Mouse (Mus musculus) midbrain, postnatal 0 days (tissue): ENCODE measurements around the gene Rapgef3. TPM values are rescaled to one million over a fixed set of nuclear protein-coding genes. Genes with fewer than 3 reads are reported as not detected.
A peak's percentile ranks its signal among the peaks of the same experiment; 100 is the strongest.

Source experiments
- ATAC-seq: fragments of 200-750 bp; cut with Nextera tagmentation; 2 replicates; pipeline ENCODE4 v1.8.0; 2017; ENCODE audit warnings: moderate number of reproducible peaks, mild to moderate bottlenecking, moderate TSS enrichment, moderate library complexity; ENCODE audit not compliant: low FRiP score
- DNase-seq: peaks from one replicate; pipeline ENCODE4 v3.0.0-alpha.2; 2015; ENCODE audit warnings: low spot score
- H3K27ac ChIP-seq: fragments of 300-500 bp; sonication (generic); 2 replicates; pipeline ENCODE4 v1.5.1; 2014; ENCODE audit warnings: low read depth, mild to moderate bottlenecking, low read length, mixed read lengths
- H3K27me3 ChIP-seq: fragments of 300-500 bp; sonication (generic); 2 replicates; pipeline ENCODE4 v1.6.1; 2014; ENCODE audit warnings: low read length, control low read depth, mixed read lengths; ENCODE audit not compliant: insufficient read depth
- H3K36me3 ChIP-seq: fragments of 300-500 bp; sonication (generic); 2 replicates; pipeline ENCODE4 v1.6.1; 2014; ENCODE audit warnings: low read length, control low read depth, mixed read lengths; ENCODE audit not compliant: insufficient read depth
- H3K4me1 ChIP-seq: fragments of 300-500 bp; sonication (generic); 2 replicates; pipeline ENCODE4 v1.6.1; 2014; ENCODE audit warnings: mild to moderate bottlenecking, control low read depth, antibody characterized with exemption, low read length, mixed read lengths; ENCODE audit not compliant: insufficient read depth
- H3K4me2 ChIP-seq: fragments of 300-500 bp; sonication (generic); 2 replicates; pipeline ENCODE4 v1.6.1; 2014; ENCODE audit warnings: low read depth, mild to moderate bottlenecking, low read length, mixed read lengths; ENCODE audit not compliant: poor library complexity, severe bottlenecking
- H3K4me3 ChIP-seq: fragments of 300-500 bp; sonication (generic); 2 replicates; pipeline ENCODE4 v1.5.1; 2014; ENCODE audit warnings: low read depth, mild to moderate bottlenecking, low read length, moderate library complexity
- H3K9ac ChIP-seq: fragments of 300-500 bp; sonication (generic); replicated peaks from 2 replicates; pipeline ENCODE4 v1.6.1; 2014; ENCODE audit warnings: mild to moderate bottlenecking, low read length, moderate library complexity, mixed read lengths; ENCODE audit not compliant: poor library complexity, severe bottlenecking
- H3K9me3 ChIP-seq: fragments of 300-500 bp; sonication (generic); 2 replicates; pipeline ENCODE4 v1.6.1; 2016; ENCODE audit warnings: low read length, control low read depth
- CTCF ChIP-seq: IDR thresholded peaks from 2 replicates; pipeline ENCODE4 v1.5.1; 2016; ENCODE audit warnings: antibody characterized with exemption, mild to moderate bottlenecking
- WGBS: fragments of 180-500 bp; shearing (Covaris S2); extraction: QIAGEN DNeasy Blood & Tissue Kit; methylation state at CpG from one replicate; pipeline ENCODE4 v1.1.7; 2014; 5-methylcytosine and 5-hydroxymethylcytosine counted together
- polyA plus RNA-seq: library from polyadenylated mRNA; unstranded; fragments of >200 nt; fragmentation: Nextera tagmentation; extraction: Ambion mirVana; gene quantifications from 2 replicates; pipeline ENCODE4 v1.2.1, GENCODE M21; 2015
- total RNA-seq: library from RNA; depleted of rRNA; stranded (reverse); fragments of >200 nt; gene quantifications from 2 replicates; pipeline ENCODE4 v1.2.3, GENCODE M21; 2014

Gene Rapgef3
- total and polyA plus RNA-seq, 2 experiments from 2014 or later, result 16.5 to 34.9 TPM

GRCm38 (mm10) chr15:97791126-97791700 is 23.4 kb upstream of the Rapgef3 start:
- H3K9me3 ChIP-seq, result no peaks in the 10 kb centered on the region
- DNase-seq, result no peak
- peaks cover 6% of the 10 kb centered on the region; the same call in 1 of the 2 replicates for H3K4me1 ChIP-seq
- H3K27ac ChIP-seq, result no peak overlapping the region
- no peaks in the 10 kb centered on the region for H3K27me3 ChIP-seq
- no peak overlapping the region for H3K4me3 ChIP-seq
- no peak overlapping the region for H3K9ac ChIP-seq
- no peak for TF ChIP-seq CTCF
- no peak for ATAC-seq
- peaks cover 42% of the 10 kb centered on the region for H3K36me3 ChIP-seq
- WGBS, result 86% methylated on average over 11 of the region's 11 CpGs
- no peak overlapping the region for H3K4me2 ChIP-seq

- H3K4me3 ChIP-seq, result no peak overlapping the region
- no peak overlapping the region for H3K4me2 ChIP-seq
- H3K9me3 ChIP-seq, result no peaks in the 10 kb centered on the region
- H3K9ac ChIP-seq, result no peak overlapping the region
- no peaks in the 10 kb centered on the region for H3K27me3 ChIP-seq
- TF ChIP-seq CTCF, result peak; percentile 89
- DNase-seq (peak; percentile 65), ATAC-seq (no peak)
- H3K36me3 ChIP-seq, result peaks cover 30% of the 10 kb centered on the region
- H3K27ac ChIP-seq, result no peak overlapping the region
- WGBS, result 57% methylated on average over 20 of the region's 20 CpGs
- H3K4me1 ChIP-seq, result peaks cover 11% of the 10 kb centered on the region; the same call in 1 of the 2 replicates
Observed at GRCm38 (mm10) chr15:97789761-97790505, 22.2 kb upstream of the Rapgef3 start.

GRCm38 (mm10) chr15:97788821-97789220 is 21.0 kb upstream of the Rapgef3 start:
- ATAC-seq (no peak), DNase-seq (peak; percentile 79)
- TF ChIP-seq CTCF, result no peak
- Histone ChIP-seq H3K4me3 (no peak overlapping the region), H3K27ac (peak overlapping the region; percentile 32; the same call in 1 of the 2 replicates), H3K4me2 (no peak overlapping the region), H3K4me1 (peaks cover 11% of the 10 kb centered on the region; the same call in 1 of the 2 replicates), H3K9ac (no peak overlapping the region), H3K9me3 (no peaks in the 10 kb centered on the region), H3K27me3 (no peaks in the 10 kb centered on the region), H3K36me3 (peaks cover 21% of the 10 kb centered on the region; the same call in 1 of the 2 replicates)
- WGBS, result 48% methylated on average over 6 of the region's 6 CpGs

GRCm38 (mm10) chr15:97787799-97788667 is 20.3 kb upstream of the Rapgef3 start:
- ATAC-seq (no peak), DNase-seq (no peak)
- no peak overlapping the region for H3K9ac ChIP-seq
- no peak overlapping the region for H3K4me3 ChIP-seq
- peaks cover 11% of the 10 kb centered on the region; the same call in 1 of the 2 replicates for H3K4me1 ChIP-seq
- no peak for TF ChIP-seq CTCF
- peaks cover 13% of the 10 kb centered on the region; the same call in 1 of the 2 replicates for H3K36me3 ChIP-seq
- peak overlapping the region; percentile 26; the same call in 1 of the 2 replicates for H3K27ac ChIP-seq
- WGBS, result 74% methylated on average over 19 of the region's 19 CpGs
- no peaks in the 10 kb centered on the region for H3K27me3 ChIP-seq
- no peak overlapping the region for H3K4me2 ChIP-seq
- no peaks in the 10 kb centered on the region for H3K9me3 ChIP-seq

- no peak overlapping the region for H3K27ac ChIP-seq
- 89% methylated on average over 7 of the region's 7 CpGs for WGBS
- no peak overlapping the region for H3K9ac ChIP-seq
- no peak overlapping the region for H3K4me3 ChIP-seq
- H3K27me3 ChIP-seq, result no peaks in the 10 kb centered on the region
- H3K4me1 ChIP-seq, result peaks cover 11% of the 10 kb centered on the region; the same call in 1 of the 2 replicates
- no peak overlapping the region for H3K4me2 ChIP-seq
- no peak for DNase-seq
- no peaks in the 10 kb centered on the region for H3K9me3 ChIP-seq
- ATAC-seq, result no peak
- H3K36me3 ChIP-seq, result 0 out of 2 replicates have a peak, but pooled peaks cover 8% of the 10 kb centered on the region
- no peak for TF ChIP-seq CTCF
Observed at GRCm38 (mm10) chr15:97787148-97787798, 19.5 kb upstream of the Rapgef3 start.
